Mouse (Mus musculus) spleen, adult 2 months (tissue): ENCODE data around the gene Bet1l. TPM values are rescaled to one million over a fixed set of nuclear protein-coding genes. Genes with fewer than 3 reads are reported as not detected.

Source experiments
- DNase-seq, 2 experiments: peaks; one replicate each; pipeline versions ENCODE4 v3.0.0 to v3.0.0-alpha.2; 2012 to 2021; ENCODE audit warnings: low spot score in 2 of 2, low read depth in 1 of 2
- H3K27ac ChIP-seq: fragments of 200-500 bp; 2 replicates; pipeline ENCODE4 v1.5.1; 2012; ENCODE audit warnings: low read length, inconsistent platforms; ENCODE audit not compliant: insufficient read depth
- H3K27me3 ChIP-seq: fragments of 200-500 bp; 2 replicates; pipeline ENCODE4 v1.6.1; 2012; ENCODE audit warnings: mild to moderate bottlenecking, moderate library complexity, low read length, inconsistent platforms; ENCODE audit not compliant: control insufficient read depth, insufficient read depth
- H3K36me3 ChIP-seq: fragments of 200-500 bp; 2 replicates; pipeline ENCODE4 v1.6.1; 2012; ENCODE audit warnings: mild to moderate bottlenecking, low read length, inconsistent platforms; ENCODE audit not compliant: control insufficient read depth, insufficient read depth
- H3K4me1 ChIP-seq: fragments of 200-500 bp; 2 replicates; pipeline ENCODE4 v1.6.1; 2011; ENCODE audit warnings: inconsistent platforms; ENCODE audit not compliant: control insufficient read depth, insufficient read depth, insufficient read length
- H3K4me3 ChIP-seq: fragments of 200-500 bp; 2 replicates; pipeline ENCODE4 v1.5.1; 2011; ENCODE audit warnings: mild to moderate bottlenecking, inconsistent platforms; ENCODE audit not compliant: insufficient read depth, insufficient read length; ENCODE audit errors: extremely low read depth
- CTCF ChIP-seq: fragments of 200-500 bp; IDR thresholded peaks from 2 replicates; pipeline ENCODE4 v1.5.1; 2011; ENCODE audit warnings: mild to moderate bottlenecking, inconsistent platforms; ENCODE audit not compliant: insufficient read depth, insufficient read length, insufficient replicate concordance; ENCODE audit errors: extremely low read depth
- POLR2A ChIP-seq: fragments of 200-500 bp; IDR thresholded peaks from 2 replicates; pipeline ENCODE4 v1.6.1; 2011; ENCODE audit warnings: low read depth, low read length, inconsistent platforms
- WGBS: fragments of 180-500 bp; shearing (Covaris S2); methylation state at CpG from one replicate; pipeline ENCODE4 v1.1.7; 2018; 5-methylcytosine and 5-hydroxymethylcytosine counted together
- polyA plus RNA-seq: library from polyadenylated mRNA; depleted of rRNA; stranded (reverse); fragments of >200 nt; gene quantifications from 2 replicates; pipeline ENCODE4 v1.2.3, GENCODE M21; 2012

Bet1l gene
- polyA plus RNA-seq, 1 experiment = 16.9 TPM

GRCm38 (mm10) chr7:140831447-140831846 lies 25.9 kb downstream of the Bet1l start:
- Histone ChIP-seq H3K4me1 (no peaks in the 10 kb centered on the region), H3K27ac (no peak overlapping the region), H3K4me3 (no peak overlapping the region), H3K36me3 (no peaks in the 10 kb centered on the region), H3K27me3 (no peaks in the 10 kb centered on the region)
- DNase-seq = no peak
- WGBS = 55% methylated on average over 6 of the region's 6 CpGs
- TF ChIP-seq POLR2A = no peak
- TF ChIP-seq CTCF = no peak

- Histone ChIP-seq H3K36me3 (no peaks in the 10 kb centered on the region), H3K4me1 (no peaks in the 10 kb centered on the region), H3K27ac (no peak overlapping the region), H3K4me3 (no peak overlapping the region), H3K27me3 (no peaks in the 10 kb centered on the region)
- DNase-seq = no peak
- 31% methylated on average over 8 of the region's 8 CpGs for WGBS
- no peak for TF ChIP-seq POLR2A
These were observed 29.1 kb downstream of the Bet1l start for GRCm38 (mm10) chr7:140828171-140828881.

GRCm38 (mm10) chr7:140822731-140823130 lies 34.6 kb downstream of the Bet1l start:
- H3K4me3 ChIP-seq = no peak overlapping the region
- WGBS = 94% methylated on average over 4 of the region's 4 CpGs
- H3K27ac ChIP-seq = no peak overlapping the region
- DNase-seq = no peak
- H3K27me3 ChIP-seq = peaks cover 2% of the 10 kb centered on the region; the same call in 1 of the 2 replicates
- no peaks in the 10 kb centered on the region for H3K36me3 ChIP-seq
- TF ChIP-seq POLR2A = no peak
- H3K4me1 ChIP-seq = no peaks in the 10 kb centered on the region; the same call in 1 of the 2 replicates

- no peak for DNase-seq
- 7% methylated on average over 21 of the region's 21 CpGs for WGBS
- H3K4me1 ChIP-seq = no peaks in the 10 kb centered on the region; the same call in 1 of the 2 replicates
These were observed 35.6 kb downstream of the Bet1l start, which contains the start of gene Zfp941 for GRCm38 (mm10) chr7:140821653-140822329. Gene Zfp941 (minus strand): TSS chr7:140822178.

GRCm38 (mm10) chr7:140821305-140821652 lies 36.1 kb downstream of the Bet1l start:
- Histone ChIP-seq H3K4me3 (no peak overlapping the region), H3K36me3 (no peaks in the 10 kb centered on the region), H3K27ac (no peak overlapping the region), H3K4me1 (no peaks in the 10 kb centered on the region; the same call in 1 of the 2 replicates), H3K27me3 (peaks cover 2% of the 10 kb centered on the region; the same call in 1 of the 2 replicates)
- TF ChIP-seq CTCF (no peak), POLR2A (no peak)
- no peak for DNase-seq
- 82% methylated on average over 5 of the region's 5 CpGs for WGBS

More at GRCm38 (mm10) chr7:140821653-140822329, 35.6 kb downstream of the Bet1l start, which contains the start of gene Zfp941:
- Histone ChIP-seq H3K27ac (no peak within 1 kb of the TSS), H3K36me3 (no peaks in the 10 kb centered on the region), H3K27me3 (peaks cover 2% of the 10 kb centered on the region; the same call in 1 of the 2 replicates), H3K4me3 (peak within 1 kb of the TSS; percentile 38; the same call in 1 of the 2 replicates)
- TF ChIP-seq POLR2A (no peak), CTCF (no peak)

GRCm38 (mm10) chr7:140820173-140820572 lies 37.2 kb downstream of the Bet1l start:
- H3K36me3 ChIP-seq = no peaks in the 10 kb centered on the region
- no peak overlapping the region for H3K27ac ChIP-seq
- no peak for TF ChIP-seq POLR2A
- peaks cover 2% of the 10 kb centered on the region; the same call in 1 of the 2 replicates for H3K27me3 ChIP-seq
- H3K4me3 ChIP-seq = no peak overlapping the region
- no peaks in the 10 kb centered on the region; the same call in 1 of the 2 replicates for H3K4me1 ChIP-seq
- WGBS = 75% methylated on average over 4 of the region's 4 CpGs
- no peak for DNase-seq

- H3K4me3 ChIP-seq = no peak overlapping the region
- no peaks in the 10 kb centered on the region for H3K4me1 ChIP-seq
- no peaks in the 10 kb centered on the region for H3K36me3 ChIP-seq
- TF ChIP-seq POLR2A (no peak), CTCF (no peak)
- H3K27ac ChIP-seq = no peak overlapping the region
- no peaks in the 10 kb centered on the region for H3K27me3 ChIP-seq
- 81% methylated on average over 12 of the region's 12 CpGs for WGBS
- DNase-seq = no peak
These were observed 44.5 kb downstream of the Bet1l start for GRCm38 (mm10) chr7:140812850-140813249.
